Mouse (Mus musculus) spleen, adult 2 months (tissue): ENCODE results near the gene Ppp2r2c. TPM values are rescaled to one million over a fixed set of nuclear protein-coding genes. Genes with fewer than 3 reads are reported as not detected.
"Not testable (repeated sequence)": the region's sequence is repeated elsewhere in the genome, so short reads cannot be mapped to it uniquely, and the experiment has no call there.

Experiments
- DNase-seq, 2 experiments: peaks; one replicate each; pipeline versions ENCODE4 v3.0.0 to v3.0.0-alpha.2; 2012 to 2021; ENCODE audit warnings: low spot score in 2 of 2, low read depth in 1 of 2
- H3K27ac ChIP-seq: fragments of 200-500 bp; 2 replicates; pipeline ENCODE4 v1.5.1; 2012; ENCODE audit warnings: low read length, inconsistent platforms; ENCODE audit not compliant: insufficient read depth
- H3K27me3 ChIP-seq: fragments of 200-500 bp; 2 replicates; pipeline ENCODE4 v1.6.1; 2012; ENCODE audit warnings: mild to moderate bottlenecking, moderate library complexity, low read length, inconsistent platforms; ENCODE audit not compliant: control insufficient read depth, insufficient read depth
- H3K36me3 ChIP-seq: fragments of 200-500 bp; 2 replicates; pipeline ENCODE4 v1.6.1; 2012; ENCODE audit warnings: mild to moderate bottlenecking, low read length, inconsistent platforms; ENCODE audit not compliant: control insufficient read depth, insufficient read depth
- H3K4me1 ChIP-seq: fragments of 200-500 bp; 2 replicates; pipeline ENCODE4 v1.6.1; 2011; ENCODE audit warnings: inconsistent platforms; ENCODE audit not compliant: control insufficient read depth, insufficient read depth, insufficient read length
- H3K4me3 ChIP-seq: fragments of 200-500 bp; 2 replicates; pipeline ENCODE4 v1.5.1; 2011; ENCODE audit warnings: mild to moderate bottlenecking, inconsistent platforms; ENCODE audit not compliant: insufficient read depth, insufficient read length; ENCODE audit errors: extremely low read depth
- CTCF ChIP-seq: fragments of 200-500 bp; IDR thresholded peaks from 2 replicates; pipeline ENCODE4 v1.5.1; 2011; ENCODE audit warnings: mild to moderate bottlenecking, inconsistent platforms; ENCODE audit not compliant: insufficient read depth, insufficient read length, insufficient replicate concordance; ENCODE audit errors: extremely low read depth
- POLR2A ChIP-seq: fragments of 200-500 bp; IDR thresholded peaks from 2 replicates; pipeline ENCODE4 v1.6.1; 2011; ENCODE audit warnings: low read depth, low read length, inconsistent platforms
- WGBS: fragments of 180-500 bp; shearing (Covaris S2); methylation state at CpG from one replicate; pipeline ENCODE4 v1.1.7; 2018; 5-methylcytosine and 5-hydroxymethylcytosine counted together
- polyA plus RNA-seq: library from polyadenylated mRNA; depleted of rRNA; stranded (reverse); fragments of >200 nt; gene quantifications from 2 replicates; pipeline ENCODE4 v1.2.3, GENCODE M21; 2012

Ppp2r2c gene
- polyA plus RNA-seq, 1 experiment: 0.05 TPM

GRCm38 (mm10) chr5:36938021-36938420 lies 69.7 kb downstream of the Ppp2r2c start:
- WGBS: 91% methylated on average over 5 of the region's 5 CpGs

GRCm38 (mm10) chr5:36938991-36939390 lies 70.7 kb downstream of the Ppp2r2c start:
- DNase-seq, H3K27me3 ChIP-seq: not testable (repeated sequence)
- WGBS: 49% methylated on average over 2 of the region's 2 CpGs

More at GRCm38 (mm10) chr5:36938021-36938420, 69.7 kb downstream of the Ppp2r2c start:
- DNase-seq: no peak
- Histone ChIP-seq H3K4me3 (no peak overlapping the region), H3K27me3 (no peaks in the 10 kb centered on the region), H3K27ac (no peak overlapping the region), H3K4me1 (no peaks in the 10 kb centered on the region), H3K36me3 (no peaks in the 10 kb centered on the region)
- TF ChIP-seq POLR2A: no peak
- TF ChIP-seq CTCF: no peak

GRCm38 (mm10) chr5:36942446-36942845 lies 74.1 kb downstream of the Ppp2r2c start:
- no peak for DNase-seq
- Histone ChIP-seq H3K27me3 (no peaks in the 10 kb centered on the region), H3K4me3 (no peak overlapping the region), H3K36me3 (no peaks in the 10 kb centered on the region), H3K4me1 (no peaks in the 10 kb centered on the region), H3K27ac (no peak overlapping the region)
- WGBS: 77% methylated on average over 2 of the region's 2 CpGs
- TF ChIP-seq CTCF: no peak

More at GRCm38 (mm10) chr5:36938991-36939390, 70.7 kb downstream of the Ppp2r2c start:
- not testable (repeated sequence) for H3K36me3 ChIP-seq, H3K4me1 ChIP-seq, H3K27ac ChIP-seq, H3K4me3 ChIP-seq

GRCm38 (mm10) chr5:36944552-36944951 lies 76.2 kb downstream of the Ppp2r2c start:
- H3K27ac ChIP-seq: no peak overlapping the region
- TF ChIP-seq CTCF: no peak
- no peak for TF ChIP-seq POLR2A
- H3K27me3 ChIP-seq: no peaks in the 10 kb centered on the region
- DNase-seq: no peak
- H3K4me1 ChIP-seq: no peaks in the 10 kb centered on the region
- H3K4me3 ChIP-seq: no peak overlapping the region
- 59% methylated on average over 5 of the region's 5 CpGs for WGBS
- H3K36me3 ChIP-seq: no peaks in the 10 kb centered on the region

GRCm38 (mm10) chr5:36945102-36945701 lies 76.9 kb downstream of the Ppp2r2c start:
- no peak for TF ChIP-seq CTCF
- TF ChIP-seq POLR2A: no peak
- H3K27ac ChIP-seq: no peak overlapping the region
- no peak overlapping the region for H3K4me3 ChIP-seq
- H3K4me1 ChIP-seq: no peaks in the 10 kb centered on the region
- DNase-seq: no peak
- H3K27me3 ChIP-seq: no peaks in the 10 kb centered on the region
- H3K36me3 ChIP-seq: no peaks in the 10 kb centered on the region
- 34% methylated on average over 8 of the region's 8 CpGs for WGBS

GRCm38 (mm10) chr5:36945713-36946112 lies 77.4 kb downstream of the Ppp2r2c start:
- WGBS: 92% methylated on average over 2 of the region's 2 CpGs
- no peak for DNase-seq
- Histone ChIP-seq H3K4me1 (no peaks in the 10 kb centered on the region), H3K27ac (no peak overlapping the region), H3K36me3 (no peaks in the 10 kb centered on the region), H3K27me3 (no peaks in the 10 kb centered on the region), H3K4me3 (no peak overlapping the region)
- no peak for TF ChIP-seq CTCF
- TF ChIP-seq POLR2A: no peak

- no peaks in the 10 kb centered on the region for H3K4me1 ChIP-seq
- no peak overlapping the region for H3K4me3 ChIP-seq
- H3K36me3 ChIP-seq: no peaks in the 10 kb centered on the region
- TF ChIP-seq POLR2A: no peak
- peak; percentile 80; the same call in 1 of the 2 replicates for TF ChIP-seq CTCF
- peak; percentile 36 to 50 for DNase-seq
- H3K27ac ChIP-seq: no peak overlapping the region
- WGBS: 10% methylated on average over 5 of the region's 5 CpGs
- H3K27me3 ChIP-seq: no peaks in the 10 kb centered on the region
Observed at GRCm38 (mm10) chr5:36946445-36946844, 78.1 kb downstream of the Ppp2r2c start.

GRCm38 (mm10) chr5:36948831-36949230 lies 80.5 kb downstream of the Ppp2r2c start:
- H3K36me3 ChIP-seq: no peaks in the 10 kb centered on the region
- peak; percentile 35 to 73 for DNase-seq
- no peaks in the 10 kb centered on the region for H3K4me1 ChIP-seq
- H3K27ac ChIP-seq: no peak overlapping the region
- 7% methylated on average over 3 of the region's 3 CpGs for WGBS
- TF ChIP-seq POLR2A: no peak
- TF ChIP-seq CTCF: peak; percentile 90
- no peak overlapping the region for H3K4me3 ChIP-seq
- H3K27me3 ChIP-seq: no peaks in the 10 kb centered on the region
